Mouse (Mus musculus) megakaryocyte progenitor cell, adult 5-6 weeks (primary cell): ENCODE measurements around the gene Spg21. TPM values are rescaled to one million over a fixed set of nuclear protein-coding genes. Genes with fewer than 3 reads are reported as not detected.

Experiments used
- ATAC-seq: replicated peaks from 2 replicates; pipeline ENCODE4 v1.8.0; 2016; ENCODE audit warnings: mild to moderate bottlenecking, moderate TSS enrichment, inconsistent platforms; ENCODE audit not compliant: poor library complexity
- total RNA-seq, 2 experiments: library from RNA; stranded (forward) in 1 of 2; stranded (reverse) in 1 of 2; fragments of 157-497, 149-512 nt in 1 of 2; fragments of 200-1000 nt in 1 of 2; gene quantifications; 2 replicates each; pipeline versions ENCODE4 v1.2.3 to v1.2.4; 2015 to 2017

Gene Spg21
- total RNA-seq, 2 experiments from 2014 or later: 56.3 to 62.7 TPM

DNA sequence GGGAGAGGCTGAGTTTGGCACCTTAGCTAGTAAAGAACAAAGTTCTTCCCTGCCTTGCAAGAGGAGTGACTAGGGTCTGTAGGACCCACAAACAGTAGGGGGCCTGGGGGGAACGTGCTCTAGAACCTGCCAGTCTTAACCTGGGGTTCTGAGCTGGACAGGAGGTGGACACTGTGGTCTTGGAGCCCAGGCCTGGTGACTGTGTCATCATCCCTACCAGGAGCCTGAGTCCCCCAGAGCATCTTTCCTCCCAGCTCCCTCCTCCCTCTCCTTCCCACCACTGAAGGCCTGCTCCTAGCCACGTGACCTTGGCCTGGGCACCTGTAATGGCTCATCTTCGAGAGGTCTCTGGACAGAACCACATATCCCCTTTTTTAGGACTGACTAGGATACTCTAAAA is 73.4 kb downstream of the Spg21 start:
- ATAC-seq: no peak

DNA sequence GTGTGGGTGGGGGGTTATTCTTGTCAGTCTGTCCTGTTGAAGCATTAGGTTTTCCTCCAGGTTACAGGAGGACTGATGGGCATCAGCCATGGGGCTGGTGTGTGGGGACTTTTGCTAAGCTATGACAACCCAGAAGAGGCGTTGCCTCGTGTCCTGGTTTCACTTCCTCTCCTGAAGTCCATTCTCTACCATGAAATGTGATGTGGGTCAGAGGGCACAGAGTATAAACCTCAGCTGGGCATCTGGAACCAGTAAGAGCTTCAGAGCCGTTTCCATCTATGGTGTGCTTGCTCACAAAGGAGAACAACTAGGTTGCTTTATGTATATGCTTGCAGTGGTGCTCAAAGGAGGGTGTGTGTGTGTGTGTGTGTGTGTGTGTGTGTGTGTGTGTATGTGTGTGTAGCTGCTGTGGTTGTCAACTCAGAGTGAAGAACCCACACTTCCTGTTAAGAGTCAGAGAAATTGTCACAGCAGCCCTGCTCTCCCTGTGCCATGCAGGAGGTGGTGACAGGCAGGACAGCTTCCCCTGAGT is 74.5 kb downstream of the Spg21 start:
- peak; percentile 65 for ATAC-seq

DNA sequence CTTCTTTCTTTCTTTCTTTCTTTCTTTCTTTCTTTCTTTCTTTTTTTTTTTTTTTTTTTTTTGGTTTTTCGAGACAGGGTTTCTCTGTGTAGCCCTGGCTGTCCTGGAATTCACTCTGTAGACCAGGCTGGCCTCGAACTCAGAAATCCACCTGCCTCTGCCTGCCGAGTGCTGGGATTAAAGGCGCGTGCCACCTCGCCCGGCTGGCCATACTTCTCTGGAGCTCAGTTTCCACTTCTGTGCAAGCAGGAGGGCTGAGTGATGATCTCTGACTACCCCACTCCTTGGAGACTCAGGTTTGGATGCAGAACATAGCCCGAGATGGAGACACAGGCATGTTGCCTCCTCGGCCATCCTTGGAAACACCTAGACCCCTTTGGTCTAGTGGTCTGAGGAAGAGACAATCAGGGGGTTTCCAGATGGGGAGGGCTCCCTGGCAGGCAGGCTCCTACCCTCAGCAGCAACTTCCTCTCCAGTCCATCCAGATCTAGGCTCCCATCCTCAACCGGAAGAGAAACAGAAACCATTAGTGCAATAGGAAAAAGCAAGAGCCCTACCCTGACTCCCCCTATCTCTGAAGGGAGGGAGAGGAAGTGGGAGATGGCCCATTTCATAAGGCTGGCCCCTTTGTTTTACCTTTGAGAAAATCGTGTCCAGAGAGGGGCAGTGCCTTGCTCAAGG is 75.2 kb downstream of the Spg21 start:
- ATAC-seq: peak; percentile 54

DNA sequence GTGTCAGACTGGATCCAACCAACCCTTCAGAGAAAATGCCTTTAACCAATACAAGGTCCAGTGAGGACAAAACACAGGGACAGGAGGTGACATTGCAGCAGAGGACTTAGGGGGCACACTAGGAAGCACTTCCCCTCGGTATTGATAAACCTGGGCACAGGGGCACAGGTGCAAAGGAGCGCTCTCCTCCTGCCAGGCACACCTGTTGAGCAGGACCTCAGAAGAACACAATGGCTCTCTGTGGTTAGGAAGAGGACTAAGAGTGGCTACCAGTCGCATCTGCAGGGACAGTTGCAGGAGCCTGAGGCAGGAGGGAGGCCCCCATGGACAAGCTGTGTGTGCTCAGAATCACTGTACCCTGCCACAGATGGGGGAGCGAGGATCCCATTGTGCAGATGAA is 75.7 kb downstream of the Spg21 start:
- ATAC-seq: no peak

Other genes starting within 250 kb of the Spg21 start
- not detected in 2 replicates for gene Cilp, start 195.8 kb upstream of the Spg21 start, total RNA-seq (2015)
- gene Cilp, start 195.8 kb upstream of the Spg21 start, total RNA-seq (2017): not detected in 2 replicates
- gene Clpx, start 166.7 kb upstream of the Spg21 start, total RNA-seq (2015): 24.8 and 26.4 TPM in 2 replicates
- gene Clpx, start 166.7 kb upstream of the Spg21 start, total RNA-seq (2017): 46.6 and 51.4 TPM in 2 replicates
- 16.8 and 20.1 TPM in 2 replicates for gene Pdcd7, start 114.8 kb upstream of the Spg21 start, total RNA-seq (2015)
- gene Pdcd7, start 114.8 kb upstream of the Spg21 start, total RNA-seq (2017): 18.2 and 28.5 TPM in 2 replicates
- gene Ubap1l, start 99.9 kb upstream of the Spg21 start, total RNA-seq (2015): not detected in 2 replicates
- gene Ubap1l, start 99.9 kb upstream of the Spg21 start, total RNA-seq (2017): 0.57 TPM in 1 of 2 replicates, not detected in the other
- gene Kbtbd13, start 69.3 kb upstream of the Spg21 start, total RNA-seq (2015): 0.10 TPM in 1 of 2 replicates, not detected in the other
- gene Kbtbd13, start 69.3 kb upstream of the Spg21 start, total RNA-seq (2017): 0.17 and 0.37 TPM in 2 replicates
- not detected in 2 replicates for gene Rasl12, start 62.4 kb upstream of the Spg21 start, total RNA-seq (2015)
- not detected in 2 replicates for gene Rasl12, start 62.4 kb upstream of the Spg21 start, total RNA-seq (2017)
- gene Slc51b, start 38.0 kb upstream of the Spg21 start, total RNA-seq (2015): not detected in 2 replicates
- not detected in 2 replicates for gene Slc51b, start 38.0 kb upstream of the Spg21 start, total RNA-seq (2017)
- gene Mtfmt, start 25.2 kb upstream of the Spg21 start, total RNA-seq (2015): 26.6 and 27.2 TPM in 2 replicates
- 16.4 and 19.5 TPM in 2 replicates for gene Mtfmt, start 25.2 kb upstream of the Spg21 start, total RNA-seq (2017)
- not detected in 2 replicates for gene Ankdd1a, start 59.2 kb downstream of the Spg21 start, total RNA-seq (2015)
- not detected in 2 replicates for gene Ankdd1a, start 59.2 kb downstream of the Spg21 start, total RNA-seq (2017)
- 17.9 and 19.0 TPM in 2 replicates for gene Plekho2, start 119.1 kb downstream of the Spg21 start, total RNA-seq (2015)
- 12.8 and 15.3 TPM in 2 replicates for gene Plekho2, start 119.1 kb downstream of the Spg21 start, total RNA-seq (2017)
- gene Pif1, start 126.2 kb downstream of the Spg21 start, total RNA-seq (2015): 8.1 and 8.4 TPM in 2 replicates
- gene Pif1, start 126.2 kb downstream of the Spg21 start, total RNA-seq (2017): 12.0 and 14.5 TPM in 2 replicates
- gene Rbpms2, start 168.7 kb downstream of the Spg21 start, total RNA-seq (2015): 0.15 and 0.20 TPM in 2 replicates
- gene Rbpms2, start 168.7 kb downstream of the Spg21 start, total RNA-seq (2017): 0.41 TPM in 1 of 2 replicates, not detected in the other
- 8.3 and 15.7 TPM in 2 replicates for gene Oaz2, start 207.1 kb downstream of the Spg21 start, total RNA-seq (2015)
- gene Oaz2, start 207.1 kb downstream of the Spg21 start, total RNA-seq (2017): 34.4 and 37.3 TPM in 2 replicates